Mouse (Mus musculus) heart, postnatal 0 days (tissue): Measurements from ENCODE around the gene E2f4.

Experiments used
- CTCF ChIP-seq: IDR thresholded peaks from 2 replicates; pipeline ENCODE4 v1.5.1; 2016; ENCODE audit warnings: antibody characterized with exemption, control low read depth, low read depth
- EP300 ChIP-seq: IDR thresholded peaks from 2 replicates; pipeline ENCODE4 v1.6.1; 2016; ENCODE audit warnings: antibody characterized with exemption, low read depth

DNA sequence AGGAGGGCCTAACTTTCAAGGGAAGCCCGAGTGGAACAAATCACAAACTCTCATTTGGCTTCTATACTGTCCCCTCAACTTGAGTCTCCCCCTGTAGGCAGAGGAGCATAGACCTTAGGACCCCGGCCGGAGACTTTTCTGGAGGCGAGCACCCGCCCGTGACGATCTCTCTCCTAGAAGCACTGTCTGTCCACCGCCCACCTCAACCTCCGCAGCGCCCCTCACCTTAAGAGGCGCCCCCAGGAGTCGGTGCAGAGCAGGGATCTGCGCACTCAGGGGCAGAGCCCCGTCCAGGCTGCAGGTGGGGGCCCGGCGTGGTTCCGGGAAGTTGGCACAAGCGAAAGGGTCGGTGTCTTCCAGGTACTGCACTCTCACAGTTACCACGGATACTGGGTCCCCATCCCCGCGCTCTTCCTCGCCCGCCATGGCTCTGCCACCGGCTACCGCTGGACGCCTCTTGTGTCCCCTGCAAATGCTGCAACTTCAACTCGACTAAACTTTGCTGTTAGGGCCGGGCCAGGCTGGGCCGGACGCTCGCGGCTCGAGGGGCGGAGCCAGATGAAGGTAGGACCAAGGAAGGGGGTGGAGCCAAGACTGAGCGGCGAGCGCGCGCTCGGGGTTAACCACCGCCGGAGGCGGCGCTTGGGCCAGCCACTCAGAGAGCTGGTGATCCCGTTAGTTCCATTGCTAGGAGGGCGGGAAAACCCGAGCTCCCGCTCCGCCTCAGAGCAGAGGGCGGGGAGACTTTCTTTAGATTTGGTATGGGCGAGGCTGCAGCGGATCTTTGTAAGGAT, 50.2 kb downstream of the E2f4 start, which contains the start of gene Fhod1:
- no peak for TF ChIP-seq CTCF
- TF ChIP-seq EP300 = no peak
